ENCODE assay signal across 15 mouse cellular contexts in the genomic region with DNA sequence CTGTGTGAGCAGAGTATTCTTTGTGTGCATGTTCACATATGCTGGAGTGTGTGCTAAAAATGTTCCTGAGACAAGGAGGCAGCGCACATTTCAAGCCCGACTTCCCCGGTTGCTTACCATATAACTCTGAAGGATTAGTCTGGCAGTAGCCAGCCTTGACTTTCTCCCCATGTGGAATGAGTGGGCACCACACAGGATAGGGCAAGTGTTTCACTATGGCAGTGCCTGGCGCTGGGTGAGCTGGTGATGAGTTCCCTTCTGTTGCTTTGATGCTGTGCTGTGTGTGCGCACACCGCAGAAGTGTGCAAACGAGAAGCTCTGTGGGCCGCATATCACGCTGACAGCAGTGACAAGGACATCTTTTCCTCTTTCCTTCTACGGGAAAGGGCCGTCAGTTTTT. TPM values are rescaled to one million over a fixed set of nuclear protein-coding genes. Genes with fewer than 3 reads are reported as not detected.
DNase-seq lines count a peak whose midpoint lies in the region; ATAC-seq and TF ChIP-seq lines count a peak whose summit lies in the region.
"Had no signal": no experiment of that assay in that cellular context is flagged by ENCODE, and none has a peak within 500 bp of the region (broad histone marks: within the 10 kb centered on the region; RNA-seq: fewer than 3 reads in every experiment).

No protein-coding gene starts in this region.

- H3K36me3 ChIP-seq in embryonic facial prominence, embryonic 15.5 days = no peaks in the 10 kb centered on the region
- H3K36me3 ChIP-seq in neural tube, embryonic 15.5 days = no peaks in the 10 kb centered on the region
- H3K36me3 ChIP-seq in liver, postnatal 0 days (replicated peaks; ENCODE audit: insufficient read depth, low read length) = no peaks in the 10 kb centered on the region
- H3K36me3 ChIP-seq: midbrain, embryonic 12.5 days had no signal

- no peak for ATAC-seq in embryonic facial prominence, embryonic 15.5 days (ENCODE audit: insufficient number of reproducible peaks, low FRiP score, low TSS enrichment, low read depth)
- no peak for ATAC-seq in neural tube, embryonic 15.5 days (ENCODE audit: low FRiP score)
- no peak for ATAC-seq in liver, postnatal 0 days

- no peak overlapping the region for H3K9ac ChIP-seq in embryonic facial prominence, embryonic 15.5 days
- H3K9ac ChIP-seq in neural tube, embryonic 15.5 days (replicated peaks) = no peak overlapping the region
- no peak overlapping the region for H3K9ac ChIP-seq in liver, postnatal 0 days (replicated peaks)
- H3K9ac ChIP-seq: hindbrain, embryonic 14.5 days; liver, embryonic 14.5 days; midbrain, embryonic 12.5 days had no signal

- TF ChIP-seq CTCF in liver, postnatal 0 days (IDR thresholded peaks at IDR 0.05; ENCODE audit: low read depth) = no peak

- no peak overlapping the region for H3K4me3 ChIP-seq in embryonic facial prominence, embryonic 15.5 days (replicated peaks)
- no peak overlapping the region for H3K4me3 ChIP-seq in neural tube, embryonic 15.5 days (replicated peaks)
- H3K4me3 ChIP-seq in liver, postnatal 0 days (ENCODE audit: low read depth, low read length) = no peak overlapping the region
- H3K4me3 ChIP-seq: midbrain, embryonic 12.5 days had no signal

- no peak for TF ChIP-seq EP300 in liver, postnatal 0 days (IDR thresholded peaks at IDR 0.05; ENCODE audit: low read depth)

- WGBS in embryonic facial prominence, embryonic 15.5 days = 89% methylated on average over 11 of the region's 11 CpGs
- 78% methylated on average over 11 of the region's 11 CpGs for WGBS in neural tube, embryonic 15.5 days
- WGBS in liver, postnatal 0 days (ENCODE audit: insufficient replicate concordance) = 76% methylated on average over 11 of the region's 11 CpGs

- peak overlapping the region; percentile 48 for H3K27ac ChIP-seq in embryonic facial prominence, embryonic 15.5 days (replicated peaks)
- peak overlapping the region; percentile 33 for H3K27ac ChIP-seq in neural tube, embryonic 15.5 days (replicated peaks)
- no peak overlapping the region for H3K27ac ChIP-seq in liver, postnatal 0 days (ENCODE audit: low read depth)
- H3K27ac ChIP-seq: hindbrain, embryonic 14.5 days; liver, embryonic 14.5 days; midbrain, embryonic 12.5 days had no signal

- H3K4me2 ChIP-seq in embryonic facial prominence, embryonic 15.5 days (replicated peaks) = no peak overlapping the region
- no peak overlapping the region for H3K4me2 ChIP-seq in neural tube, embryonic 15.5 days
- no peak overlapping the region for H3K4me2 ChIP-seq in liver, postnatal 0 days (ENCODE audit: low read depth, low read length)
- H3K4me2 ChIP-seq: hindbrain, embryonic 14.5 days; midbrain, embryonic 12.5 days had no signal

- no peaks in the 10 kb centered on the region for H3K4me1 ChIP-seq in embryonic facial prominence, embryonic 15.5 days
- H3K4me1 ChIP-seq in neural tube, embryonic 15.5 days = peaks cover 26% of the 10 kb centered on the region
- H3K4me1 ChIP-seq in liver, postnatal 0 days (ENCODE audit: insufficient read depth) = no peaks in the 10 kb centered on the region

- no peaks in the 10 kb centered on the region for H3K27me3 ChIP-seq in embryonic facial prominence, embryonic 15.5 days
- H3K27me3 ChIP-seq in neural tube, embryonic 15.5 days (replicated peaks) = no peaks in the 10 kb centered on the region
- no peaks in the 10 kb centered on the region for H3K27me3 ChIP-seq in liver, postnatal 0 days (ENCODE audit: insufficient read depth, low read length)
- H3K27me3 ChIP-seq: CH12.LX; midbrain, embryonic 12.5 days had no signal

- H3K9me3 ChIP-seq in embryonic facial prominence, embryonic 15.5 days (replicated peaks) = no peaks in the 10 kb centered on the region
- no peaks in the 10 kb centered on the region for H3K9me3 ChIP-seq in neural tube, embryonic 15.5 days (replicated peaks)
- H3K9me3 ChIP-seq in liver, postnatal 0 days (ENCODE audit: low read length) = no peaks in the 10 kb centered on the region
- H3K9me3 ChIP-seq: midbrain, embryonic 12.5 days had no signal

- peak; percentile 25 to 49 for DNase-seq in left cerebral cortex, adult 18-20 months (ENCODE audit: low spot score in 2 of 2)
- no peak for DNase-seq in left cerebral cortex, adult 11 months (ENCODE audit: low spot score)
- DNase-seq in layer of hippocampus, adult 8-10 months (ENCODE audit: low spot score in 2 of 2) = peak; percentile 47 to 48
- DNase-seq in liver, postnatal 0 days = no peak
- no peak for DNase-seq in thymus, postnatal 36 days
- DNase-seq: gastrocnemius, postnatal 36 days; kidney, adult 2 months; lung, postnatal 36 days; thymus, adult 2 months had no signal

RNA-seq across cellular contexts. Expression of gene Xylt1, which starts 56.1 kb away (rescaled TPM):
- 10 to 100 TPM; 45.7 to 48.9 TPM for total RNA-seq in left cerebral cortex, adult 18-20 months (2021)
- 2.3 and 2.7 TPM in 2 replicates for polyA plus RNA-seq in embryonic facial prominence, embryonic 15.5 days (2015; fragmentation: Nextera tagmentation; extraction: Ambion mirVana)
- 10 to 100 TPM; 49.8 to 57.2 (median 54.3) TPM for total RNA-seq in layer of hippocampus, adult 8-10 months (2022)
- polyA plus RNA-seq in neural tube, embryonic 15.5 days (2015; fragmentation: Nextera tagmentation; extraction: Ambion mirVana) = 2.1 and 2.3 TPM in 2 replicates
- 0.20 and 0.31 TPM in 2 replicates for polyA plus RNA-seq in liver, postnatal 0 days (2015; fragmentation: Nextera tagmentation; extraction: Ambion mirVana)

Comparison
In these comparisons a context has a peak if more than half of its experiments do, and no peak if none do; other contexts are left out.
1. DNase-seq: peak in left cerebral cortex, adult 18-20 months (2 of 2) and layer of hippocampus, adult 8-10 months (2 of 2); none in left cerebral cortex, adult 11 months (single experiment), liver, postnatal 0 days (single experiment) and thymus, postnatal 36 days (0 of 2).